Mouse (Mus musculus) lung, adult 2 months (tissue): Measurements from ENCODE around the gene Plekha6.

Source experiments
- CTCF ChIP-seq: fragments of 200-500 bp; IDR thresholded peaks from 2 replicates; pipeline ENCODE4 v1.5.1; 2011; ENCODE audit warnings: mild to moderate bottlenecking, low read length, control low read depth; ENCODE audit not compliant: insufficient read depth
- POLR2A ChIP-seq: fragments of 200-500 bp; IDR thresholded peaks from 2 replicates; pipeline ENCODE4 v1.6.1; 2011; ENCODE audit warnings: low read depth, mild to moderate bottlenecking, control low read depth, low read length, borderline replicate concordance; ENCODE audit errors: extremely low read depth

DNA sequence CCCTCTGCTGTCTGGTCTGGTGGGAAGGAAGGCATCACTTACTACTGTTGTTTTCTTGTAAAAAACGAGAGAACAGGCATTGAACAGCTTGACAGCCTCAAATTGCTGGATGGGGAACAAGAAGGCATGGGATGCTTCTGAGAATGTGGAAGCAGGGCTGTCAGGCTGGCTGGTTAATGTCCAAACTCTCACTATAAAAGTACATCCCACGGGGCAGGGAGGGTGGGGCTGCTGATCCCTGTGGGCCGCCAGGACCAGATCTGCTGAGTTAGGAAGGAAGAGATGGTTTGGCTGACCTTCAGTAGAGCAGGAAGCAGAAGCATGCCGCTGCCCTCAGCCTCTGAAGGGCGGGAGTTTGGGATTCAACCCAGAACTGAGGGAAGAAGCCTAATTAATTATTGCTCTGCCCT is 87.6 kb downstream of the Plekha6 start:
- TF ChIP-seq CTCF (no peak), POLR2A (no peak)
